ENCODE assay signal across 16 mouse cellular contexts in the genomic region with DNA sequence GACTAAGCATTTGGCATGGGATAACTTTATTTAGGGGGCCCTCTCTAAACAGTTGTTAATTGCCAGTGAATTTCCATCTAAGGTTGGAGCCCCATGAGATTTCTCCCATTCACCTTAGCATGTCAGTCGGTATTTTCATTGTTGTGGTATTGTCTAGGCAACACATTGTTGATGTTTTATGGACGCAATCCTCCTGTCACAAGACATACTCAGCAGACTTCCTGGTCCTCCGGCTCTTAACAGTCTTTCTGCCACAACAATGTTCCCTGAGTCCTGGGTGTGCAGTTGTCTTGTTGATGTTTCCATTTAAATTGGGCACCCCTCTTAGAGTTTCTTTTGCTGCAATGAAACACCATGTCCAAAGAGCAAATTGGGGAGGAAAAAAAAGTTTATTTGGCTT.
DNase-seq lines count a peak whose midpoint lies in the region; ATAC-seq lines count a peak whose summit lies in the region.
"Had no signal": no experiment of that assay in that cellular context is flagged by ENCODE, and none has a peak within 500 bp of the region (broad histone marks: within the 10 kb centered on the region; RNA-seq: fewer than 3 reads in every experiment).

No protein-coding gene starts in this region.

- ATAC-seq in activated CD4-positive, CD25-positive, alpha-beta regulatory T cell, adult 4 months, result peak; percentile 65
- ATAC-seq in inflammation-experienced regulatory T-cells, adult 6 months, result peak; percentile 50
- ATAC-seq: midbrain, embryonic 15.5 days had no signal

- DNase-seq in kidney, adult 18-20 months, result peak; percentile 1
- no peak for DNase-seq in kidney, adult 11 months
- peak; percentile 59 for DNase-seq in naive thymus-derived CD4-positive, alpha-beta T cell, adult 2 months (ENCODE audit: low read depth)
- no peak for DNase-seq in thymus, postnatal 25 days
- no peak for DNase-seq in right cerebral cortex, postnatal 10 days (ENCODE audit: low spot score in 2 of 2)
- DNase-seq: adrenal gland, postnatal 36 days; cerebellum, adult 18-20 months; cerebellum, postnatal 25 days; gastrocnemius, postnatal 36 days; kidney, postnatal 4 days; lung, postnatal 10 days; right cerebral cortex, postnatal 25 days; thymus, postnatal 36 days had no signal

Comparison
In these comparisons a context has a peak if more than half of its experiments do, and no peak if none do; other contexts are left out.
1. DNase-seq: peak in kidney, adult 18-20 months (single experiment) and naive thymus-derived CD4-positive, alpha-beta T cell, adult 2 months (single experiment); none in kidney, adult 11 months (single experiment), thymus, postnatal 25 days (single experiment) and right cerebral cortex, postnatal 10 days (0 of 2).